Mouse (Mus musculus) liver, embryonic 16.5 days (tissue): ENCODE data around the gene Phf1. TPM values are rescaled to one million over a fixed set of nuclear protein-coding genes. Genes with fewer than 3 reads are reported as not detected.

Experiments used
- ATAC-seq: fragments of 200-750 bp; cut with Nextera tagmentation; 2 replicates; pipeline ENCODE4 v1.8.0; 2017; ENCODE audit warnings: low read depth, mild to moderate bottlenecking, moderate number of reproducible peaks, moderate library complexity
- H3K27ac ChIP-seq: fragments of 300-500 bp; sonication (generic); 2 replicates; pipeline ENCODE4 v1.5.1; 2014; ENCODE audit warnings: mild to moderate bottlenecking, low read length
- H3K27me3 ChIP-seq: fragments of 300-500 bp; sonication (generic); 2 replicates; pipeline ENCODE4 v1.6.1; 2014; ENCODE audit warnings: low read depth, low read length, mixed read lengths; ENCODE audit not compliant: control insufficient read depth, insufficient read depth
- H3K36me3 ChIP-seq: fragments of 300-500 bp; sonication (generic); 2 replicates; pipeline ENCODE4 v1.6.1; 2014; ENCODE audit warnings: mild to moderate bottlenecking; ENCODE audit not compliant: control insufficient read depth, insufficient read depth
- H3K4me1 ChIP-seq: fragments of 300-500 bp; sonication (generic); 2 replicates; pipeline ENCODE4 v1.6.1; 2014; ENCODE audit warnings: low read depth, low read length, mixed read lengths; ENCODE audit not compliant: control insufficient read depth
- H3K4me2 ChIP-seq: fragments of 300-500 bp; sonication (generic); 2 replicates; pipeline ENCODE4 v1.6.1; 2014; ENCODE audit warnings: low read depth, low read length, mixed read lengths
- H3K4me3 ChIP-seq: fragments of 300-500 bp; sonication (generic); 2 replicates; pipeline ENCODE4 v1.5.1; 2014; ENCODE audit warnings: low read depth, mild to moderate bottlenecking, low read length
- H3K9ac ChIP-seq: fragments of 300-500 bp; sonication (generic); 2 replicates; pipeline ENCODE4 v1.6.1; 2014; ENCODE audit warnings: low read depth, low read length
- H3K9me3 ChIP-seq: fragments of 300-500 bp; sonication (generic); replicated peaks from 2 replicates; pipeline ENCODE4 v1.6.1; 2016; ENCODE audit warnings: low read length; ENCODE audit not compliant: control insufficient read depth
- WGBS: fragments of 180-500 bp; shearing (Covaris S2); extraction: QIAGEN DNeasy Blood & Tissue Kit; methylation state at CpG from one replicate; pipeline ENCODE4 v1.1.7; 2014; ENCODE audit not compliant: insufficient replicate concordance; 5-methylcytosine and 5-hydroxymethylcytosine counted together
- polyA plus RNA-seq: library from polyadenylated mRNA; unstranded; fragments of >200 nt; fragmentation: Nextera tagmentation; extraction: Ambion mirVana; gene quantifications from 2 replicates; pipeline ENCODE4 v1.2.1, GENCODE M21; 2015

Phf1 gene
- polyA plus RNA-seq, 1 experiment from 2014 or later: 2.6 TPM

GRCm38 (mm10) chr17:26937883-26938695 is 5.2 kb downstream of the Phf1 start:
- Histone ChIP-seq H3K4me2 (peak overlapping the region; percentile 99), H3K27ac (peak overlapping the region; percentile 74), H3K4me3 (peak overlapping the region; percentile 74), H3K9me3 (no peaks in the 10 kb centered on the region), H3K27me3 (no peaks in the 10 kb centered on the region), H3K9ac (peak overlapping the region; percentile 75), H3K36me3 (peaks cover 7% of the 10 kb centered on the region), H3K4me1 (peaks cover 44% of the 10 kb centered on the region)
- WGBS: 41% methylated on average over 16 of the region's 16 CpGs
- ATAC-seq: no peak

DNA sequence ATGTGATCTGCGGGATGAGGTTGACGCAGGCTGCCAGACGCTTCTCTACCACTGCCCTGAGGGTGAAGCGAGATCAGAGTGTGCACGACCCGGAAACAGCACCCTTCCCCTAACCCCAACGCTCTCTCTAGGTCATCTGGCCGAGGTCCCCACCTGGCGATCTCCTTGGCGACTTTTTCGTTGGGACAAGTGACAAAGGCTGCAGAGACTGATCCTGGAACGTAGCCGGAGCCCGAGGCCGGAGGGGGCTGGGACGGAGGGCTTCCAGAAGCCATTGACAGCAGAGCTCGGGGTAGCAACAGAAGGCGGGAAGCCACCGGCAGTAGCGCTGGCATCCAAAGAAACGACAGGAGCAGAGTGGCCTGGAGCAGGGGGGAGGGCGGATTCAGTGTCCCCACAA is 5.9 kb downstream of the Phf1 start:
- H3K4me2 ChIP-seq: peak overlapping the region; percentile 99
- H3K9me3 ChIP-seq: no peaks in the 10 kb centered on the region
- WGBS: under 1% methylated on average over 22 of the region's 22 CpGs
- H3K4me3 ChIP-seq: peak overlapping the region; percentile 74
- no peaks in the 10 kb centered on the region for H3K27me3 ChIP-seq
- peak overlapping the region; percentile 75 for H3K9ac ChIP-seq
- H3K36me3 ChIP-seq: peaks cover 7% of the 10 kb centered on the region
- H3K27ac ChIP-seq: peak overlapping the region; percentile 74
- no peak for ATAC-seq
- H3K4me1 ChIP-seq: peaks cover 37% of the 10 kb centered on the region

DNA sequence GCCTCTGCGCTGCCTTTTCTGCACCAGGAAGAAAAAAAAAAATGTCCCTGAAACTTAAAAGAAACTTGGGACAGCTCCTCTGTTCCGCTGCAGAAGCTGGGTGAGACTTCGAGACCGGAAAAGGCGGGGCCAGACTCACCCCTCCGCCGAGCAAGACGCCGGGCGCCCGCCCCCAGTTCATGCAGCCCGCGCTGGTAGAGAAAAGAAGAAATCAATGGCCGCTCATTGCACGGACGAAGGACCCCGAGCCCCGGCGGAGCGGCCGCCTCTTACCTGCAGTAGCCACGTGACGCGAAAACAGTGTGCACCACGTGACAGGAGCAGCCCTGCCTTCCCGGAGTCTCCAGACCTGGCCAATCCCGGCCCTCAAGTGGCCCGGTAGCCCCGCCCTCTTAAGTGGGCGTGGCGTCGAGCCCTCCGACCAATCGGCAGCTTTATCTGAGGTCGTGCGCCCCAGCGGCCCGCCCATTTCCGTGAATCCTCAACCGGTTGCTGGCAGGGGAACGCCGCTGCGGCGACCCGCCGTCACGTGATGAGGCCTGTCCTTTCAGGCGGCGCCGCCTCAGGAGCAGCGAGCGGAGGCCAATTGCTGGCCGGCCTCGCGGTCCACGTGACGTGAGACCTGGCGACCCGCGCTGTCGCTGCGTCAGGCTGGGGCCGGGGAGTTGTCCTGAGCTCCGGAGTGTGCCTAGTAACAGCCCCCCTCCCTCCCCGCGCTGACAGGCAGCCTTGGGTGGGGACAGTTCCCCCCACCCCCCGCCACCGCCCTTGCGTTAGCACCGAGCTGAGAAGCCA is 6.5 kb downstream of the Phf1 start, which contains the start of gene Cuta:
Cuta (minus strand) TSS at position 392 of the 795 bp plus-strand sequence.
- Histone ChIP-seq H3K36me3 (peaks cover 7% of the 10 kb centered on the region), H3K4me1 (peaks cover 36% of the 10 kb centered on the region), H3K4me2 (peak within 1 kb of the TSS; percentile 99), H3K9ac (peak within 1 kb of the TSS; percentile 92), H3K4me3 (peak within 1 kb of the TSS; percentile 74), H3K9me3 (no peaks in the 10 kb centered on the region), H3K27ac (peak within 1 kb of the TSS; percentile 96), H3K27me3 (no peaks in the 10 kb centered on the region)
- peak; percentile 93 for ATAC-seq
- WGBS: under 1% methylated on average over 70 of the region's 70 CpGs

DNA sequence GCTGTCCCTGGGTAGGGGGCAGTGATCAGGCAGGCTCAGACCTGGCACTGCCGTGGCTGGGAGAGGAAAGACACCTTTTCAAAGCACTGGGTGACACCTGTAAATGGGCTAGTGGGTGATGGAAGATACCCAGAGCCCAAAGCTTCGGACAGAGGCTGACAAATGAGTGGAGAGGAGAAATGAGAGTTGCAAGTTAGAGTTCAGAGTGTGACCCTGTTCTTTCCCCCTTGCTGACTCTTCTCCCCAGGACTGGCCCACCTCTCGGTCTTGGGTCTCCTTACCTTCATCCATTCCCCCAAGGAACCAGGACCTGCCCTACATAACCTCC is 7.1 kb downstream of the Phf1 start:
- H3K4me3 ChIP-seq: peak overlapping the region; percentile 74
- WGBS: 2% methylated on average over 3 of the region's 3 CpGs
- ATAC-seq: no peak
- H3K9ac ChIP-seq: peak overlapping the region; percentile 92
- H3K9me3 ChIP-seq: no peaks in the 10 kb centered on the region
- peak overlapping the region; percentile 99 for H3K4me2 ChIP-seq
- H3K27me3 ChIP-seq: no peaks in the 10 kb centered on the region
- peaks cover 7% of the 10 kb centered on the region for H3K36me3 ChIP-seq
- H3K4me1 ChIP-seq: peaks cover 36% of the 10 kb centered on the region
- H3K27ac ChIP-seq: peak overlapping the region; percentile 96

- peak within 1 kb of the TSS; percentile 96 for H3K27ac ChIP-seq
- H3K4me3 ChIP-seq: peak within 1 kb of the TSS; percentile 74
- no peak for ATAC-seq
- H3K4me1 ChIP-seq: peaks cover 38% of the 10 kb centered on the region
- no peaks in the 10 kb centered on the region for H3K9me3 ChIP-seq
- 7% methylated on average over 24 of the region's 24 CpGs for WGBS
- H3K27me3 ChIP-seq: no peaks in the 10 kb centered on the region
- H3K4me2 ChIP-seq: peak within 1 kb of the TSS; percentile 99
- H3K9ac ChIP-seq: peak within 1 kb of the TSS; percentile 92
- H3K36me3 ChIP-seq: peaks cover 3% of the 10 kb centered on the region; the same call in 1 of the 2 replicates
Measured at GRCm38 (mm10) chr17:26941031-26941789, 8.4 kb downstream of the Phf1 start, which contains the start of gene Syngap1. Syngap1 (plus strand) TSS chr17:26941253.

DNA sequence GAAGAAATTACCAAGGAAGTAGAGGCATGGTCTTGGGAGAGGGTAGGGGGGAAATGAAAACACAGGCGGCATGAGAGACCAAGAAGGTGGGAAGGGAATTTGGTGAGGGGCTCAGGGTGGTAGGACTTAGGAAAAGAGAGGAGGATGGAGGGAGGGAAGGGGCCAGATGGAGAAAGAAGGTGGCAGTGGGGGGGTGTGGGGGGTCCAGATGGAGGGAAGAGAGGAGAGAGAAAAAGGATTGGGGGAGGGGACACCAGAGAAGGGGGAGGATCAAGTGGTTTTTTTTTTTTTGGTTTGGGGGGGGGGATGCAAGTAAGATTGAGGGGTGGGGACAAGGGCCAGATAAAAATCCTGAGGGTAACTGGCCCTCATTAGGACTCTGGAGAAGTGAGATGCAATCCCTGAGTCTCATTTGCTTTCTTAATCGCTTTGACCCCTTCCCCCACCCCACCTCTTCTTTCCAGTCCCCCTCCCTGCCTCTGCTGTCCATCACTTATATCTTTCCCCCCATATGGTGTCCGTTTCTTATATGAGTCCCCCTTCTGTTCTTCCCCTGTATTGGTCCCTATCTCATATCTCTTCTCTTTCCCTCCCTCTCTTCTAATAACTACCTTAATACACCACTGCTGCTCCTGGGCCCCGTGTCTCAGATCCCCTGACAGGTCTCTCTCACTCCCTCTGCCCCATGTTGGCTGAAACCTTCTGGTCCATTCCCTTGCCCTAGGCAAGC is 9.2 kb downstream of the Phf1 start:
- H3K4me1 ChIP-seq: peaks cover 46% of the 10 kb centered on the region
- no peak for ATAC-seq
- no peaks in the 10 kb centered on the region for H3K27me3 ChIP-seq
- H3K9me3 ChIP-seq: no peaks in the 10 kb centered on the region
- no peaks in the 10 kb centered on the region for H3K36me3 ChIP-seq
- 8% methylated on average over 4 of the region's 4 CpGs for WGBS
- H3K4me2 ChIP-seq: peak overlapping the region; percentile 58; the same call in 1 of the 2 replicates
- no peak overlapping the region; the same call in 1 of the 2 replicates for H3K9ac ChIP-seq
- peak overlapping the region; percentile 24; the same call in 1 of the 2 replicates for H3K27ac ChIP-seq
- no peak overlapping the region for H3K4me3 ChIP-seq

DNA sequence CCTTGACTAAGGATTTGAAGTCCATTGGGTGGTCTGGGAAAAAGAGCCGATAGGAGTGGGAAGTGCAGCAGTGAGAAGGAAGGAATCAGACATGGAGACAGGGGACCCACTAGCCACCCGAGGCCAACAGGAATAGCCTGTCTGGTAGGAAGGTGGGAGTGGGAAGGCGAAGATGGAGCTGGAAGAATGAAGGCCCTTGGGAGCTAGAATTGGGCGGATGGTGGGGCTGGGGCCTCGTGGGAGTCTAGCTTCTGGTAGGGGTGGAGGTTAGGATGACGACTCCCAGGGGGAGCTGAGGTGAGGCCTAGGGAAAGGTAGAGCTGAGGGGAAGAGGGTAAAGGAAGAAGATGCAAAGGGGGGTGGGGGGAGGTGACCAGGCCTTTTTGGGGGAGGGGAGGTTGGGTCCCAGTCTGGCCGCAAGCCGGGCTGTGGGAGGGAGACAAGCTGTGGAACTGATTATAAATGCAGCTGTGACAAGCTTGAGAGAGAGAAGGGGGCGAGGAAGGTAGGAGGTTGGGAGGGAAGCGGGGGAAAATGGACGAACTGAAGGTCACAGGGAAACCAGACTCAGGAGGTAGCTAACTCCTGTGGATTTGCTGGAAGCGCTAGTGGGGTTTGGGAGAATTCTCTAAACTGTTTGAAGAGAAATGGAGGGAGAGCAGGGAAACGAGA is 13.1 kb downstream of the Phf1 start:
- Histone ChIP-seq H3K9ac (peak overlapping the region; percentile 70), H3K27ac (no peak overlapping the region)
- WGBS: 38% methylated on average over 13 of the region's 13 CpGs

More for the DNA sequence above, 13.1 kb downstream of the Phf1 start:
- Histone ChIP-seq H3K9me3 (no peaks in the 10 kb centered on the region), H3K4me2 (peak overlapping the region; percentile 84), H3K27me3 (peaks cover 12% of the 10 kb centered on the region; the same call in 1 of the 2 replicates), H3K4me3 (peak overlapping the region; percentile 59), H3K4me1 (peaks cover 38% of the 10 kb centered on the region), H3K36me3 (no peaks in the 10 kb centered on the region)
- no peak for ATAC-seq
